Mouse (Mus musculus) neural tube, embryonic 12.5 days (tissue): Measurements from ENCODE around the gene Zfp988. TPM values are rescaled to one million over a fixed set of nuclear protein-coding genes. Genes with fewer than 3 reads are reported as not detected.
"Not testable (repeated sequence)": the region's sequence is repeated elsewhere in the genome, so short reads cannot be mapped to it uniquely, and the experiment has no call there.

Experiments
- ATAC-seq: fragments of 200-750 bp; cut with Nextera tagmentation; 2 replicates; pipeline ENCODE4 v1.8.0; 2017; ENCODE audit warnings: low read depth, mild to moderate bottlenecking, moderate TSS enrichment, moderate library complexity; ENCODE audit not compliant: low FRiP score
- H3K27ac ChIP-seq: fragments of 300-500 bp; sonication (generic); 2 replicates; pipeline ENCODE4 v1.5.1; 2016
- H3K27me3 ChIP-seq: fragments of 300-500 bp; sonication (generic); replicated peaks from 2 replicates; pipeline ENCODE4 v1.6.1; 2016; ENCODE audit warnings: mild to moderate bottlenecking
- H3K36me3 ChIP-seq: fragments of 300-500 bp; sonication (generic); 2 replicates; pipeline ENCODE4 v1.6.1; 2016; ENCODE audit warnings: mild to moderate bottlenecking
- H3K4me1 ChIP-seq: fragments of 300-500 bp; sonication (generic); 2 replicates; pipeline ENCODE4 v1.6.1; 2016
- H3K4me2 ChIP-seq: fragments of 300-500 bp; sonication (generic); replicated peaks from 2 replicates; pipeline ENCODE4 v1.6.1; 2016; ENCODE audit warnings: mild to moderate bottlenecking
- H3K4me3 ChIP-seq: fragments of 300-500 bp; sonication (generic); 2 replicates; pipeline ENCODE4 v1.5.1; 2016
- H3K9ac ChIP-seq: fragments of 300-500 bp; sonication (generic); 2 replicates; pipeline ENCODE4 v1.6.1; 2016; ENCODE audit warnings: mild to moderate bottlenecking
- H3K9me3 ChIP-seq: fragments of 300-500 bp; sonication (generic); 2 replicates; pipeline ENCODE4 v1.6.1; 2016; ENCODE audit warnings: mild to moderate bottlenecking
- WGBS: fragments of 180-500 bp; shearing (Covaris S2); methylation state at CpG from one replicate; pipeline ENCODE4 v1.1.7; 2016; 5-methylcytosine and 5-hydroxymethylcytosine counted together
- polyA plus RNA-seq: library from polyadenylated mRNA; unstranded; fragments of >200 nt; fragmentation: Nextera tagmentation; extraction: Ambion mirVana; gene quantifications from 2 replicates; pipeline ENCODE4 v1.2.1, GENCODE M21; 2016

Gene Zfp988
- 0.08 and 0.09 TPM in 2 replicates for polyA plus RNA-seq

DNA sequence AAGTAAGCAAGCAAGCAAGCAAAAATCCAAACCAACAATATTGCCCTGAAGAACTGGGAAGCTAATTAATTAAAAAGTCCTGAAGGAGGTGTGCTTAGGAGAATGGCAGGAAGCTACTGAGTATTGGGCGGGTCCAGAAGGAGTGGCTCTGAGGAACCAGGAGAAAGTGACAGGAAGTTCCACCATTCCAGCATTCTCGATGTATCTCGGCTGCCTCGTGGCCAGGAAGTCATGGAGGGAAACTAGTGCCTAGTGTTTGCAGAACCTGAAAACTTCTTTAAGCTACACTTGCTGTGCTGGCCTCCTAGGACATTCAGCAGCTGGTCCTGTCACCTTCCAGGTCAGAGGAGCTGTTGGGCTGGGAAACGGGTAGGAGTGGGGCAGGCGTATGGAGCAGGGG, at the start of gene Zfp988:
Gene Zfp988 (plus strand): TSS at position 239 of the 400 bp plus-strand sequence.
- H3K9ac ChIP-seq, H3K4me2 ChIP-seq, H3K27ac ChIP-seq, H3K4me3 ChIP-seq, H3K9me3 ChIP-seq, H3K36me3 ChIP-seq, ATAC-seq, H3K4me1 ChIP-seq, H3K27me3 ChIP-seq: not testable (repeated sequence)
- WGBS = 88% methylated on average over 6 of the region's 6 CpGs

DNA sequence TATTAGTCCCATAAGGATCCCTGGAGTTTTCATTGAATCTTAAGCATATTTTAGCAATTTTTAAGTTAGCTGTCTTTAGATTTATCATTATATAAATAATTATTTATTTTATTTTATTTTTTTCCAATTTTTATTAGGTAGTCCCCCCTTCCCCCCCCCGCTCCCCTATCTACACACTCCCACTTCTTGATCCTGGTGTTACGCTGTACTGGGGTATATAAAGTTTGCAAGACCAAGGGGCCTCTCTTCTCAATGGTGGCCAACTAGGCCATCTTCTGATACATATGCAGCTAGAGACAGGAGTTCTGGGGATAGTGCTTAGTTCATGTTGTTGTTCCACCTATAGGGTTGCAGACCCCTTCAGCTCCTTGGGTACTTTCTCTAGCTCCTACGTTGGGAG, 42.8 kb upstream of the Zfp988 start:
- not testable (repeated sequence) for H3K27ac ChIP-seq, H3K9ac ChIP-seq, H3K4me2 ChIP-seq, ATAC-seq, H3K4me1 ChIP-seq, H3K4me3 ChIP-seq, H3K36me3 ChIP-seq, H3K27me3 ChIP-seq, H3K9me3 ChIP-seq
- WGBS = 94% methylated on average over 2 of the region's 3 CpGs

DNA sequence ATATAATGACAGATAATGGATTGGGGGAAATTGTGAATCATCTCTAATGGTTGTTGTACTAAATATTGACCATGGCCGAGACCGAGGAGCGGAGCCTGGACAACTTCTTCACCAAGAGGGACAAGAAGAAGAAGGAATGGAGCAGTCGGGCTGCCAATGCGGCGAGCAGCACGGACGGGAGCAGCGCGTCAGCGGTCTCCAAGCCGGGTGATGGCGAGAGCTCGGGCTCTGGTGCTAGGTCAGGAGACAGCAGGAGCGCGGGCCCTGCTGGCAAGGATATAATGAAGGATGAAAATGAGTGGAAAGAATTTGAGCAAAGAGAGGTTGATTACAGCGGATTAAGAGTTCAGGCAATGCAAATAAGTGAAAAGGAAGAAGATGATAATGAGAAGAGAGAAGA, 38.2 kb upstream of the Zfp988 start:
- not testable (repeated sequence) for H3K4me2 ChIP-seq, H3K4me3 ChIP-seq, H3K9ac ChIP-seq, H3K36me3 ChIP-seq, ATAC-seq, H3K4me1 ChIP-seq, H3K27me3 ChIP-seq, H3K27ac ChIP-seq
- H3K9me3 ChIP-seq = peaks cover 23% of the 10 kb centered on the region
- WGBS = 90% methylated on average over 17 of the region's 17 CpGs

DNA sequence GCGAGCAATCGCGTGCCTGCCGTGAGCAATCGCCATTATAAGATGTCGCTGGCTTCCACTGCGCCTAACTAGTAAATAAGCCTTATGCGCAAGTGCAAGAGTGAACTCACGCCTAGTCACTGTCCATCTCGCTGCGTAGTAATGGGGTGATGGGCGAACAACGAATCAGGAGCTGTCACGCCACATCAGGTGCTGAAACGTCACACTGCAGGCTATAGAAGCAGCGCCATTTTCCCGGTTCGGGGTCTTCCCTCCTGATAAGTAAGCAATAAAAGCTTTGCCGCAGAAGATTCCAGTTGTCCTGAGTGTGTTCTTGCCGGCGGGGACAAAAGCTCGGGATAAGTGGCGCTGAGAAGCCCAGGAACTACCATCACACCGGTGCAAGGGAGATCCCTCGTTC, 36.7 kb upstream of the Zfp988 start:
- not testable (repeated sequence) for H3K27me3 ChIP-seq, H3K4me2 ChIP-seq, H3K36me3 ChIP-seq, ATAC-seq, H3K27ac ChIP-seq, H3K4me1 ChIP-seq, H3K4me3 ChIP-seq, H3K9ac ChIP-seq
- 91% methylated on average over 25 of the region's 25 CpGs for WGBS
- H3K9me3 ChIP-seq = peaks cover 28% of the 10 kb centered on the region

DNA sequence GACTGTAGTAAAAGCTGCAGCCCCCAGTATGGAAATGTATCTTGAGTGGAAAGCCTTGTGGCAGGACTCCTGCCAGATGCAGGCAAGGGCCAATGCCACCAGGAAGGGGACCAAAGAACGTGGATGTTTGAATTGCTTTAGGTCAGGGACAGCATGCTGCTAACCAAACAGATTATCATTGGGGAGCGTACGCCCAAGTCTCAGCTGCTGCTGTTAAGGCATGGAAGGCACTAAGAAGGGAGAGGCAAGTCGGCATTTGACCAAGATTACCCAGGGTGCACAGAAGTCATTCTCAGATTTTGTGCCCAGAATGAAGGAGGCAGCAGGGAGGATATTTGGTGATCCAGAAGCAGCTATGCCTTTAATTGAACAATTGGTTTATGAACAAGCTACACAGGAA, 35.4 kb upstream of the Zfp988 start:
- not testable (repeated sequence) for H3K4me2 ChIP-seq, H3K27ac ChIP-seq, ATAC-seq, H3K27me3 ChIP-seq, H3K4me1 ChIP-seq, H3K9ac ChIP-seq, H3K4me3 ChIP-seq, H3K36me3 ChIP-seq
- 85% methylated on average over 4 of the region's 4 CpGs for WGBS
- H3K9me3 ChIP-seq = peaks cover 36% of the 10 kb centered on the region

DNA sequence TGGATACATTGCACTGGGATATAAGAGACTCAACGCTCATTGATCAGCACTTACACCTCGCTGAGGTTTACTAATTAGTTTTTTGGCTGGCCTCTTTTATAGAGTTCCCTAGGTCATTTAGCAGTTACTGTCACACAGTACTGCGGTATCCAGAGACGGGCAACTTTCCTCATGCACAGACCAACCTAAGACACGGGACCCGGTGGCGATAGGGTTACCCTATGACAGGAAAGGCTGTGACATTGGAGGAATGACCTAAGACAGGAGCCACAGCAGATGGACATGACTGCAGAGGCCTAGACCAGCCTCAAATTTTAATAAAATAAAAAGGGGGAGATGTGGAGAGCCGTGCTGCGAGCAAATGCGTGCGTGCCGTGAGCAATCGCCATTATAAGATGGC, 33.9 kb upstream of the Zfp988 start:
- not testable (repeated sequence) for H3K4me1 ChIP-seq, H3K9ac ChIP-seq, ATAC-seq, H3K4me3 ChIP-seq, H3K27me3 ChIP-seq, H3K27ac ChIP-seq, H3K36me3 ChIP-seq, H3K4me2 ChIP-seq
- H3K9me3 ChIP-seq = peaks cover 44% of the 10 kb centered on the region
- 90% methylated on average over 13 of the region's 13 CpGs for WGBS

DNA sequence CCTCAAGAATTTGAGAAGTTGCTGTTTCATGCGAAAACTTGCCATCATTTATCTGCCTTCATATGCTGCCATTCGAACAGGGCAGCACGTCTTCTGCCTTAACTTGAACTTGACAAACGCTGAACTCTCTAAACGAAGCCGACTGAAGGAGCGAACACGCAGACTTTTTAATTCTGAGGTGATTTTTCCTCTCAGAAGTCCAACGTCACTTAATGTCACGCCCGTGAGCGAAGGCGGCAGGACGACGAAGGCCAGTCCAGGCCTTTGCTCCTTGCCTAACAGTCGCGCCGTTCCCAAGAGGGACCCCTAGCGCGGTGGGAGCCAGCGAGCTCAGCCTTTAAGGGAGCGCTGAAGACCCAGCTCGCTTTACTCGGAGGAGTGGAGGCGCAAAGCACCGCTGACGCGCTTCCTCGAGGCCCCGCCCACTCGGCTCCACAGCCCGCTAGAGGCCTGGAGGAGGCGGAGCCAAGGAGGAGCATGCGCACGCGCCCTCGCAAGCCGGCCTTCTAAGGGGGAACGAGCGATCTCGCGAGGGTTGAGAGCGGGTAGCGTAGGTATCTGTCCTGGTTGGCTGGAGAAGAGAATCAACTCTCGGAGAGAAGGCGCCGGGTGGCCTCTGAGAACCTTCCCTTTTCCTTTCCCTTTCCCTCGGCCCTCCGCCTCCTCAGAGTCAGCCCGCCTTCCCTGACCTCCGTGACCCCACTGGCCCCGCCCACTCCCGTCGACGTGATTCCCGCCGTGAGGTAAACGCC, 30.3 kb upstream of the Zfp988 start:
- 36% methylated on average over 58 of the region's 58 CpGs for WGBS
- H3K4me3 ChIP-seq = peak overlapping the region; percentile 21
- not testable (repeated sequence) for H3K27me3 ChIP-seq, H3K27ac ChIP-seq, H3K36me3 ChIP-seq, H3K4me1 ChIP-seq, H3K9ac ChIP-seq
- peak overlapping the region; percentile 49 for H3K4me2 ChIP-seq
- peaks cover 33% of the 10 kb centered on the region for H3K9me3 ChIP-seq
- ATAC-seq = peak; percentile 74

DNA sequence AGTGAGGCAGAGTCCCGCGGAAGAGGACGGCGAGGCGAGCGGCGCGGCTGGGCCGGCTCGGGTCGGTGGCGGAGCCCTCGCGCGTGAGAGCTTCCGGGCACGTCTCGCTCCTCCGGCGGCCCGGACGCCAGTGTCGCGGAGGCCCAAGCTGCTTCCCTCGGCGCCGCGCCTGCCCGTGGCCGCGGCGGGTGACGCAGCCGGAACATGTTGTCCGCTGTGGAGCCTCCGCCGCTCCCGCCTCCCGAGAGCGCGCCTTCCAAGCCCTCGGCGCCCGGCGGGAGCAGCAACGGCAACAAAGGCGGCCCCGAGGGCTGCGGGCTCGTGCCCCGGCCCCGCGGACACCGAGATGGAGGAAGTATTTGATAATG, 29.7 kb upstream of the Zfp988 start:
- H3K4me2 ChIP-seq = peak overlapping the region; percentile 49
- H3K9me3 ChIP-seq = peaks cover 33% of the 10 kb centered on the region
- H3K9ac ChIP-seq, H3K4me1 ChIP-seq, ATAC-seq, H3K36me3 ChIP-seq, H3K27me3 ChIP-seq, H3K27ac ChIP-seq: not testable (repeated sequence)
- H3K4me3 ChIP-seq = peak overlapping the region; percentile 21; the same call in 1 of the 2 replicates
- 27% methylated on average over 54 of the region's 54 CpGs for WGBS

DNA sequence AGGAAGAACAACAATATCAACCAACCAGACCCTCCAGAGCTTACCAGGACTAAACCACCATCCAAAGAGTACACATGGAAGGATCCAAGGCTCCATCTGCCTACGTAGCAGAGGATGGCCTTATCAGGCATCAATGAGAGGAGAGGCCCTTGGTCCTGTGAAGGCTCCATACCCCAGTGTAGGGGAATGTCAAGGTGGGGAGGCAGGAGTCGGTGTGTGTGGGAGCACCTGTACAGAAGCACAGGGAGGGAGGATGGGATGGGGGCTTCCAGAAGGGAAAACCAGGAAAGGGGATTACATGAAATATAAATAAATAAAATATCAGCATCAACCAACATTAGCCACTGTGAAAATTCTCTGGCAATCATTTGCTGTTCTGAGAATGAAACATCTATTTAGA, 25.1 kb upstream of the Zfp988 start:
- H3K4me2 ChIP-seq, H3K36me3 ChIP-seq, H3K4me1 ChIP-seq, H3K27ac ChIP-seq, H3K27me3 ChIP-seq, ATAC-seq, H3K9me3 ChIP-seq, H3K4me3 ChIP-seq, H3K9ac ChIP-seq: not testable (repeated sequence)
- WGBS = 70% methylated on average over 2 of the region's 2 CpGs

DNA sequence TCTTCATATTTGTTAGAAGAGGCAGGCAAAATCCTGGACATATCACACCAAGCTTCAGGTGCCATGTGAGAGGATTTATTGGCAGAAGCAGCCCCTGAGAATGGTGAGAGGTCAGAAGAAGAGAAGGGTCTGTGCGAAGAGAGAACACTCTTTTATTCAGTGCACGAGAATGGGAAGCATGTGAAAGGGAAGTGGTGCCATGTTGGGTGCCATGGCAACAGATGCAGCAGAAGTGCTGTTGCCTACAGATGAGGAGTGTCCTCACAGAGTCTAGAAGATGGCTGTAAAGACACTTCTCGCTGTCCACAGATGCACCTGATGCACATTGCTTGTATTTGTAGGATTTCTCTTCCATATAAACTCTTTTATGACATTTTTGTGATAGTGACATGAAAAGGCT, 6.9 kb upstream of the Zfp988 start:
- not testable (repeated sequence) for H3K27me3 ChIP-seq, H3K9ac ChIP-seq, H3K9me3 ChIP-seq, H3K36me3 ChIP-seq, H3K4me3 ChIP-seq, H3K4me1 ChIP-seq, ATAC-seq, H3K4me2 ChIP-seq, H3K27ac ChIP-seq
- 71% methylated on average over 3 of the region's 3 CpGs for WGBS

DNA sequence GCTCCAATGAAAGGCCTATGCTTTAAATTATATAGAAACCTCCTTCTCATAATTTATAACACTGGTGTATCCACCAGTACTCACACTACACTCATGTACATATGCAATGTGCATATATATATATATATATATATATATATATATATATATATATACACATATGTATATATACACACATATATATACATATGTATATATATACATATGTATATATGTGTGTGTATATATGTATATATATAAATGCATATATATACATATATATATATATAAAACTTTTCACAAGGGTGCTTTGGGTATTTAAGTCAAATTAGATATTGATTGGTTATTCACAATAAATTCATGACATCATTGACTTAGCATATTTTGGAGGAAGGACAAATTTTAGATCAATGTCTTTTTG, 3.1 kb upstream of the Zfp988 start:
- H3K4me1 ChIP-seq, H3K27ac ChIP-seq, H3K4me3 ChIP-seq, H3K36me3 ChIP-seq, H3K4me2 ChIP-seq, ATAC-seq, H3K9ac ChIP-seq, H3K27me3 ChIP-seq: not testable (repeated sequence)
- peaks cover 11% of the 10 kb centered on the region for H3K9me3 ChIP-seq

DNA sequence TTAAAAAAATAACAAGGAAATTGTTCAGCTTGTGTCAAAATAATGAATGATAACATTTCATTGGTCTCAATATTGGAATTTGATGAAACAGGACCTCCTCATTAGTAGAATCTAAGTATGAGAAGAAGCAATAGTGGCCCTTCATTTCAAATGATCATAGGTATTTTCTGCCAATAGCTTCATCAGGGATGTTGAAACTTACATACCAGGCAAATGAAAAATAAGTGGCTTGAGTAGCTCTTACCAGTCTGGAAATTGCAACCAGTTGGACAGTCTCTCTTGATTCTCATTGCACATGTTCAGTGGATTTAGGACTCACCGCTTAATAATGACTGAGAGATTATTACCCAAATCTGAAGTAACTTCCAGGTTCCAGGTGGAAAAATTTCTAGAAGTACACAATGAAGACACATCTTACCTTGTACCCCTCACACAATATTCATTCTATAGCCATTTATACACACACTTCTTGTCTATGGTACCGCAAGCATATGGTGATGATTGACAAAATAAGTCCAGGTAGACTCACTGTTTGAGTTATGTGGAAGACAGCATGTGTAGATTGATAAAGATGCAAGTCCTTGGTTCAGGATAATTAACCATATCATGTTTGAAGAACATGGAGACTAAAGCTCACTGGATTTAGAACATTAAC, 29.7 kb downstream of the Zfp988 start:
- peaks cover 53% of the 10 kb centered on the region for H3K9me3 ChIP-seq
- not testable (repeated sequence) for H3K27me3 ChIP-seq, H3K4me3 ChIP-seq, H3K4me1 ChIP-seq, H3K9ac ChIP-seq, H3K36me3 ChIP-seq, H3K4me2 ChIP-seq, H3K27ac ChIP-seq
- peak; percentile 57 for ATAC-seq
- WGBS = 90% methylated on average over 2 of the region's 2 CpGs
